Mouse (Mus musculus) neural tube, embryonic 10.5 days (tissue): ENCODE data around the gene Ttyh2.

Experiments
- DNase-seq: peaks from one replicate; pipeline ENCODE4 v3.0.0-alpha.2; 2017; ENCODE audit warnings: low spot score; ENCODE audit errors: extremely low spot score

Gene Ttyh2

DNA sequence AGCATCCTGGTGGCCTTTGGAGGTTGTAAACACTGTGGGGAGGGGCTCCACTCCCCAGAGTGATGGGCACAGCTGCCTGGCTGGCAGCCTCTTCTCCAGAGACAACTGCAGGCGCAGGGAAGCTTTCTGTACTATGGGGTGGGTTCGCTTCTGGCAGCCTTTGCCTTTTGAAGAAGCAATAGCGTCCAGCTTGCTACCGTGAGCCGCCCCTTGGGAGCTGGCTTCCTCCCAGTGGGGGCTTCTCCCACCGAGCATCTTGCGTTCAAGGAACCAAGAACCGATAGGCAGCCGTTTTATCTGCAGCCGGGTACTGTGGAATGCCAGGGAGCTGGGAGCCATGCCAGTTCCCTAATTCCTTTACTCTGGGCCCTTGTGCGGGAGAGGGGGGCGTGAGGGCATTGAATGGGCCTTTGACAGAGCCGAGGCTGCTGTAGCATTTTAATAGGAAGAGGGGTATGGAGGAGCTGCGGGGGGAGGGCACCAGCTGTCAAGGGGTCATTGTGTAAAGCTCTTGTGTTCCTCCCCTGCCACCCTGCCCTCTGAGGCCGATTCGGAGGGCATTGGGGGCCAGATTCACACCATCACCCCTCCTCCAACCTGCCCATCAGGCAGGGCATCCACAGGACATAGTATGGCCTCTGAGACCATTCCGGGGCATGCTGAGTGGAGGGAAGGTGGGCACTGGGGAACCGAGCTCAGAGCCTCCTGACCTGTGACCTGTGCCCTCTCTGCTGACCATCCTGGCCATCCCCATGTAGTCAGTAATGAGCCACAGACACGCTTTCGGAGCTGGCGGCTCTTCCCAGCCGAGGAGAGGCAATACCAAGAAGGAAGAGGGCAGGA is 29.1 kb downstream of the Ttyh2 start:
- no peak for DNase-seq

DNA sequence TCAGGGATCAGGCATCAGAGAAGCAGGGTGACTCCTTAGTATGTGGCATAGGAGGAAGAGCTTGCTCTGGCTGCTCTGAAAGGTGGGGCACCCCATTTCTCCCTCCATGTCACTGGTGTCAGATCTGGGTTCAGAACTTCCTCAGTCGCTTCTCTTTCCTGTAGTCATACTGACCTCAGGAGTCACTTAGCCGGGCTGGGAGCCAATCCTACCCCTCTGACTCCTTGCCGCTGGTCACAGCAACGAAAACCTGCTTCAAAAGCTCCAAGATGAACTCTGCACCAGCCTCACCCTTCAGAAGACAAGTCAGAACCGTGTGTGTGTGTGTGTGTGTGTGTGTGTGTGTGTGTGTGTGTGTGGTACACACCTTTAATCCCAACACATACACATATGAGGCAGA is 31.1 kb downstream of the Ttyh2 start:
- no peak for DNase-seq

DNA sequence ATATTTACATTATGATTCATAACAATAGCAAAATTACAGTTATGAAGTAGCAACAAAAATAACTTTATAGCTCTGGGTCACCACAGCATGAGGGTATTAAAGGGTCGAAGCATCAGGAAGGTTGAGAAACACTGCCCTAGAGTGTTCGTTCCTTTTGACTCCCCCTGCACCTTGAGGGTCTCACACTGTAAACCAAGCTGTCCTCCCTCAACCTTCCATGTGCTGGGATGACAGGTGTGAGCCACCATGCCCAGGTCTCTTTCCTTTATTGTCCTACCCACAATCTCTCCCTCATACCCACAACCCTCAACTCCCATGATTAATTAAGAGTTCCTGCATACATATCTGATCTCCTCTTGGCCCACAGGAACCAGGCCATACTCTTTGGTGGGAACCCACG is 36.2 kb downstream of the Ttyh2 start:
- no peak for DNase-seq

DNA sequence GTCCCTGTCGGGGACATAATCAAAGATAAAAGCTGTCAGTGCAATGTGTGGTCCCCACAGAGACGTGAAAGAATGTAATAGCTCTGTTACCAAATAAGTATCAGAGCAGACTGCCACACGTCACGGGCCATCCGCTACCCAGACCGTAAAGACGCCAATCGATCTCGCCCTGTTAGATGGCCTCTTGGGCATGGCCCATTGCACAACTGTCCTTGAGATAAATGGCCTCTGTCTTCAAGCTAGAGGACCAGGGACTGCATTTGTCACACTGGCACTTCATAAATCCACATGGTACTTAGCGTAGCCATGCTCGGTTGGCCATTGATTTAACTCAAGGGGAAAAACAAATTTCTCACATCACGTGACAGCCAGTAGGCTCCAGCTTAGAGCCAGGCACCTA is 36.6 kb downstream of the Ttyh2 start:
- DNase-seq = no peak

DNA sequence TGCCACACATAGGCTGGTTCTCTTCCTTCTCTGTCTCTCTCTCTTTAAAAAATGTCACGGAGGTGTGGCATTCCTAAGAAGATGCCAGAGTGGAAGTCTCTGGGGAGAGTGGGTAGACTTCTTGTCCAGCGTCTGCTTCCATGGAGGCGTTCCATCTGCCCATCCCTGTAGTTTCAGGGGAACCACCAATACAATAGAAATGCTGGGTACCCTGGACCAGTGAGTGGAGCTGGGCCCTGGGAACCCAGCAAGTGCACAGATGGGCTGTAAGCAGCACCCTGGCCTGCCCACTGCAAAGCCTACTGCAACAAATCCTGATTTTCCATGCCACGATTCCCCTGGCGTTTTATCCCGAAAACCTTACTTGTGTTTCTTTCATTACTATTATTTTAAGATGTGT is 39.3 kb downstream of the Ttyh2 start:
- no peak for DNase-seq

DNA sequence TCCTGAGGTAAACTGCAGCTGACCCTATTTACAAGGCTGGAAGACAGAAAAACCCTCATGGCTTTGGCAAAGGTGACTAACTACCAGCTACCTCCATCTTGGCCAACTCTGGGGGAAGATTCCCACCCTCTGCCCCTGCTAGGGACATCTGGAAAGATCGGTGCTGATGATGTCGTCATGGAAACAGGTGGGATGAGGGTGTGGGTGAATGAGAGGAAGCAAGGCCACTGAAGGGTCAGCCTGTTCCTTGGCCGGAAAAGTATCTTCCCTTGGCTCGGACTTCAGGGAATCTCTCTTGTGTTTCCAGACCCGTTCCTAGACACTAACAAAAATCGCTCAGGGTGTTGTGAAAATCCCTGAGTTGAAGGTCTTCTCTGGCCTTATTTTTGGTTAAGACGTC is 40.3 kb downstream of the Ttyh2 start:
- no peak for DNase-seq

DNA sequence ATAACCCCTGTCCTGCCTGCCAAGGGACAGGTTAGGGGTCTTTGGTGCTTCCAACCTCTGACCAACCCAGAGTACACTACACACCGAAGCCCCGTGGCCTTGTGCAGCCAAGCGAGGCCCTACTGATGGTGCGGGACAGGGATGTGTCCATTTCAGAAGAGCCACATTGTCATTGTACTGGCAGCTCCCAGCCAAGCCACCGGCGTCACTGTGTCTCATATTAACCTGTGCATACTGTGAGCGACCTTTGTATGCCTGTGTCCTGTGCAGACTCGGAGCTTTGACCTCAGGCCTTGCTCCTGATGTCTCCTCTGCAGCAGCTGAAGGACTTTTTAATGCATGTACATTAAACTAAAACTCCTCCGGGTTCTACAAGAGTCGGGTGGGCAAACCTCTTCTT is 45.3 kb downstream of the Ttyh2 start:
- no peak for DNase-seq

DNA sequence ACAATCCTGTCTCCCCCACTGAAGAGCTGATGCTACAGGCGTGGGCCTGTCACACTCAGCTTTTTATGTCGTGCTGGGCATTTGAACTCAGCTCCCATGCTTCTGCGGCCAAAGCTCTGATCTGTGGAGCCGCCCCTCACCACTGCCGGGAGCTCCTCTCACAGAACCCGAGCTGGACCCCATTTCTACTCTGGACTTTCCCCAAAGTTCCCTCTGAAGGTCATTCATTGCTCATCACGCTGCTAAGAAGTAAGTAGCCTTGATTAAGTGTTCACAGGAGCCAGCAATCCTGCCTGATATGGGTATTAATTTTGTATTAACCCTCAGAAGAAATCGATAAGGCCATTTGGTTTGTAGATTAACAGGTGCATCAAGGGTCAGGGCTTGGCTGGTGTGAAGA is 47.2 kb downstream of the Ttyh2 start:
- no peak for DNase-seq

DNA sequence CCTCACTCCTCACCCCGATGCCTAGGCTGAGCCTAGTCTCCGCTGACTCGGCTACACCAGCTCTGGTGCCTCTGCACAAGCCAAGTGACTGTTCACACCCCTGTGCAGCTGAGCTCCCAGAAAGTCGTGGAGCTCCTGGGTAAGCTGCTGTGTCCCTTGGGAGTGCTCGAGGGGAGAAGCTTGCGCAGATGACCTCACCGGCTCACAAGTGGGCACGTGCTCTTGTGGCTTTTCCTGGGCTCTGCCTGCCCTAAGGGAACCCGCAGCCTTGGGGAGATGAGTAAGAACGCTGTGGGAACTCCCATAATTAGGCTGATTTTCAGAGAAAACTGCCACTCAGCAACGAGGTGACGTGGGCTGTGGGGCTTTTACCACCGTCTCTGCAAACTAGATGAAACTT is 47.8 kb downstream of the Ttyh2 start:
- DNase-seq = no peak

DNA sequence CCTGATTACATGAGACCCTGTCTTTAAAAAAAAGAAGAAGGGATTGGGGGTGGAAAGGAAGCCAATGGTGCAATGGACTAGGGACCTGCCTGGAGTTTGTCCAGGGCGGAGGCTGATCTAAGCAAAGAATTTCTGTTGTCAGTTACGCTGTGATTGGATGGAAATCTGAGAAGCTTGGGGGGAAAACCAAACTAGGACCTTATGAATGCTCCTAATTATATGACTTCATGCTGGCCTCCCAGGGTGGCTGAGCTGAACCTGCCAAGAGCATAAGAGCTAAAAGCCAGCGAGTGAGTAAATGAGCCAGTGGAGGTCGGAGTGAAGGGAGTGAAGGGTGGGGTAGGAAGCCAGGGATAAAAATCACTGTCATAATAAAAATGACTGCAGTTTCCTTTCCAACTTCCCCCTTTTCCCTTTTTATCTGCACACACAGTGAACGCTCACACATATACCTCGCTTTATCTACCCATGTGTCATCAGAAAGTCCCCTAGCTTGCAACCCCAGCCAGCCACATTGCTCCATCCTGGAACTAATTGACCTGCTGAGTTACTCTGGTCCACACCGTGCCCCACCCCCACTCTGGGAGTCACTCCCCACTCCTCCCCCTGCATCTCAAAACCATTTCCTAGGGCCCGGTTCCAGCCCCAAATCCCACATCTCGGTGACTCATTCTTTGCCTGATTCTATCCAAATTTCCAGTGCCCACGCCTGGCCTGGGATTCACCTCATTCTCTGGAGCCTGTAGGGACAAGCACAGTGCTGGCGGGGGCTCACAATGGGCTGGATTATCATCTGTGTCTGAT is 49.8 kb downstream of the Ttyh2 start:
- no peak for DNase-seq

DNA sequence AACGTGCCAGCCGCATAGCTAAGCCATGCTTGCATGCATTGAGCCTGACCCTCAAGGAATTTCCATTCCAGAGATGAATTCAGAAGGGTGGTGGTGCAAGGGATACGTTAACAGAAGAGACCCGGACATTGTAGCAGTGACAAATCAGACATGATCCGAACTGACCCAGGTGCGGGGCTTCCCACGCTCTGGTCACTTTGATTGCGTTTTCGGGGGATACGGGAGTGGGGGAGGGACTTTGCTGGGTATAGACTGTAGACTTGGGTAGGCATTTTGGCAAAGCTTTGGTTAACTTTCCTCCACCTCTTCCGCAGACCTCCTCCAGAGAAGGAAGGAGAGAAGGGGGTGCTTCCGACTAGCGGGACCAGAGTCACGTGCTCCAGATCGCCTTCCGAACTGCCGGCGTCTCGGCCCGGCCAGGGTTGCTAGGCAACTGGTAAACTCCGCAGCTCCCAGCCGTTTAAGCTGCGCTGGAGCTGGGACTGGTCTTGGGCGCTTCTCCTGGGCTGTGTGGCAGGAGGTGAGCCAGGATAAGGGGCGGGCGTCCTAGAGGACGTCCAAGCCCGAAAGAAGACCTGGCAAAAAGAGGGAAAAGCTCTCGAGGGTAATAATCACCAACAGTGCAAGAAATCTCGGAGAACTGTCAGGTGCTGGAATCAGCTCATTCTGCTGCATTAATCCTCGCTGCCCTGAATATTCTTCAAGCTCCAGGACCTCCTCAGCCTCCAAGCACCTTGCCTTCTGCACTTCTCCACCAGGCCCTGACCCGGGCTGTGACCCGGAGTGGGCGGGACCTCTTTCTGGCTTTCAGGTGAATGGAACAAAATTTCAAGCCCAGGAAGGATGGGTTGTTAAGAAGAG is 52.0 kb downstream of the Ttyh2 start, which contains the start of gene Dnaic2:
Dnaic2 (plus strand) TSS at position 444 of the 861 bp plus-strand sequence.
- peak; percentile 76 for DNase-seq

DNA sequence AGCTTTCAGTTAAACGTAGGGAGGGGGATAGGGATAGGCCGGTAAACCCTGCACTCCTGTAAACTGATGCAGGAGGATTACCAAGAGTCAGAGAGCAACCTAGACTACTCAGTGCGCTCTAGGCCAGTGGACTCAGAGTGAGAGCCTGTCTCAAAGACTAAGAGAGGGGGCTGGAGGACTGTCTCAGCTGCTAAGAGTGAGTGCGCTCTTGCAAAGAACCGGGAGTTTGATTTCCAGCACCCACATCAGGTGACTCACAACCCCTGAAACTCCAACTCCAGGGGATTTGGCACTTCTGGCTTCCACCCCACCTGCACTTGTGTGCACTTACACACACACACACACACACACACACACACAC is 52.6 kb downstream of the Ttyh2 start:
- no peak for DNase-seq

DNA sequence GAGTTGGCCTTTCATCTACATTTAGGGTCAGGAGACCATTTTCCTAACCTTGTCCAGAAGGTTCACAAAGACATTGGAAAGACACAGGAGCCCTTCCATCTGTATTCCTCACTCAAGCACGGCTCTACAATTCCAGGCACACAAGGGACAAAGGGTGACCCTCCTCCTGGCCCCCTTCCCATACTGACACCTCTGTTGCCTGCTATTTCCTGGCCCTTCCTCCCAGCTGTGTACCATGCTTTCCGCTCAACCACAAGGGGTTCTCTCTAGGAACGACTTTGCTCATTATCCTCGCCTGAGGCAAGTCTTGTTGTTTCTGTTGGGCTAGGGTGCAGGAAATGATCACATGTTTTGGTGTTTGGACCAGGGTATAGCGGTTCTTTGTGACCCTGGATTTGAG is 53.1 kb downstream of the Ttyh2 start:
- no peak for DNase-seq

DNA sequence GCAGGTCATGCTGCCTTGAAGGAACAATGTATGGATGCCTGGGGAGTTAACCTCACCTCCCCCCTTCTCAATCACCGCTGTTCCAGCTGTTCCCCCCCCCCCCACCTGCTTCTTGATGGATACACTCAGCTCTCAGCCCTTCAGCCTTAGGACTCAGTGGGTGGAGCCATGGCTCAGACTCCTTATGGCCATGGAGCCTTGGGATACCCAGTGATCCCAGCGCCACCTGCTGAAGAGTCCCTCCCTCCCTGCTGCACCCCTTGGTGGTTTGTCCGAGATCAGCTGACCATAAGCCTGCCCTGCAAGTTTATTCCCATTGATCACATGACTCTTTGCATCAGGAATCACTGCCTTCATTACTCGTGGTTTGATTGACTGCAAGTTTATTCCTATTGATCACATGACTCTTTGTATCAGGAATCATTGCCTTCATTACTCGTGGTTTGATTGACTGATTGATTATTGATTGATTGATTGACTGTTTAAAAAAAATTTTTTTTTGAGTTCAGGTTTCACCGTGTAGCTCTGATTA is 54.7 kb downstream of the Ttyh2 start:
- no peak for DNase-seq

DNA sequence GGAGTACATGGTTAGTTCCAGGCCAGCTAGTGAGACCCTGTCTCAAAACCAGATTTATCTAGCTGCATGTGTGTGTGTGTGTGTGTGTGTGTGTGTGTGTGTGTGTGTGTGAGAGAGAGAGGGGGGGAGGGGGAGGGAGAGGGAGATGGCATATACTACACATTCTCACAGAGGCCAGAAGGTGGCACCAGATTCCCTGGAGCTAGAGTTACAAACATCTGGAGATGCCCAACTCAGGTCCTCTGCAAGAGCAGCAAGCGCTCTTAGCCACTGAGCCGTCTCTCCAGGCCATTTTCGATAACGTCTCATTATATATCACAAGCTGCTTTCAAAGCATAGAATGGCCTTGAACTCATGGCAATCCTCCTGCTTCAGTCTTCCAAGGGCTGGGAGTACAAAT is 56.5 kb downstream of the Ttyh2 start:
- no peak for DNase-seq

DNA sequence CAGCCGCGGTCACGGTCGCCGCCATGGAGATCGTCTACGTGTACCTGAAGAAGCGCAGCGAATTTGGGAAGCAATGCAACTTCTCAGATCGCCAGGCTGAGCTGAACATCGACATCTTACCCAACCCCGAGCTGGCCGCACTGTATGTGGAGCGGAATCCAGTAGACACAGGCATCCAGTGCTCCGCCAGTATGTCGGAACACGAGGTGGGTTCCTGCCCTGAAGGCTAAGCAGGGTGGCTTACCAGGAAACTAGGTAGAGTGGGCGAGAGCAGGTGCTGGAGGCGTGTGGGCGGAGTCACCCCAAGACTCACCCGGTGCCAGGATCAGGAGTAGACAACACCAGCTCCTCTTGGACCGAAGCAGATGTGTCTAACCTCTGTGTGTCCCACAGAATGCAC is 57.7 kb downstream of the Ttyh2 start:
- no peak for DNase-seq

DNA sequence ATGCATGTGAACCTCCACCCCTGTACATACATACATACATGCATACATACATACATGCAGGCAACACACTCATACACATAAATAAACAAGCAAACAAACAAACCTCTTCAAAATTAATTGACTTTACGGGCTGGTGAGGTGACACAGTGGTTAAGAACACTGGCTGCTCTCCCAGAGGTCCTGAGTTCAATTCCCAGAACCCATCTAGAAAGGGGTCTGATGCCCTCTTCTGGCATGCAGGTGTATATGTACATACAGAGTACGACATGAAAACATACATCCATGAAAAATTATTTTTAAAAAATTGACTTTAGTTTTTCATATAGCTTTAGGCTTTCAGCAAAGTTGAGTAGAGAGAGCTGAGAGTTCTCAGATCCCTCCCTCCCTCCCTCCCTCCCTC is 60.9 kb downstream of the Ttyh2 start:
- no peak for DNase-seq

DNA sequence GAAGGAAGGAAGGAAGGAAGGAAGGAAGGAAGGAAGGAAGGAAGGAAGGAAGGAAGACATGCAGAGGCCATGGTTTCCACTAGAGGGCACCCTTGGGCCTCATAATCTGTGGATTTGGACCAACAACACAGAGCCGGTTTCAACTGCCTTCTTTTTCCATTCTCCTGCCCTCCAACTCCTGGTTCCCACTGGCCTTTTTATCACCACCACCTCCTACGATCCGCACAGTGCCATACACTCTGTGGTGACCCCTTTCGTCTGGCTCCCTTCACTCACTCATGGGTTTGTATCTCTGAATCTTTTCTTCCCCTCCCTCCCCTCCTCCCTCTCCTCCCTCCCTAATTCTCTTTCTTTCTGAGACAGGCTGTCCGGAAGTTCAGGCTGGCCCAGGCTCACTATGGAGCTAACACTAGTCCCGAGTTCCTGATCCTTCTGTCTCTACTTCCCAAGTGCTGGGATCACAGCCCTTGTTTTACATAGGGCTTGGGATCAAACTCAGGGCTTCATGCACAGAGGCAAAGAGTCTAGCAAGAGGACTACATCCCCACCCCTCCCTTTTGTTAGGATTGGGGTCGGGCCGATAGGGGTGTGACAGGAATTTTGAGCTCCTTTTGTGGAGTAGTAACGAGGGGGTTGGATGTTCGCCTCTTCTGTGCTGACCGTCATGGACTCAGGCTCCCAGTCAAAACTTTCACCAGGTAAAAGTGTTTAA is 61.8 kb downstream of the Ttyh2 start:
- DNase-seq = peak; percentile 63

DNA sequence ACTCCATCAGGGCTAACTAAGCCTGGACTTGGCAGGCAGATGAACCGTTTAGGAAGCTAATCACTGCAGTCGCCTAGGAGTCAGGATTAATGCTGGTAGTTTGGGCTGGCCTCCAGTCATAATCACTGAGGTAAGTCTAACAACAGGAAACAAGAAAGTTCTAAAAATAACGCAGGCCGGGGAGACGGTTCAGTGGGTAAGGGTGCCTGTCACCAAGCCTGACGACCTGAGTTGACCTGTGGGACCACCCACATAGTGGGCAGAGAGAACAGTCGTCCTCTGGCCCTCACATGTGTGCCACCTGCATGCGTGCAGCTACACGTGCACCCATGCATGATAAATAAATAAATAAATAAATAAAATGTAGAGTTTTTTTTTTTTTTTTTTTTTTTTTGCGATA is 65.4 kb downstream of the Ttyh2 start:
- peak; percentile 42 for DNase-seq

DNA sequence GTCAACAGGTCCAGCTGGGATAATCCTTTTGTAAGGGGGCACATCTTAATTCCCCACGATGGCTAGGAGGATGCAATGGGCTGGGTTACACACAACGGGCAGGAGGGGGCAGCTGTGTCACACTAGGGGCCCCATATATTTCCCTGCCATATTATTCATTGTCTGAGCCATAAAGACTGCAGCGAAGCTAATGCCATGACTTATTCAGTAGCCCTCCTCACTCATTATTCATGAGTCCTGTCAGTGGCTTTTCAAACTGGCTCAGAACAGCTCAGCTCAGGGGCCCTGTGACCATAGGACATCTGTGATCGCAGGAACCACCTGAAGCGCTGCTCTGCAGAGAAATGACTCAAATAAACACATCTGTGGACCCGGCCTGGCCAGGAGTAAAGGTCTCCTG is 66.2 kb downstream of the Ttyh2 start:
- DNase-seq = peak; percentile 52

DNA sequence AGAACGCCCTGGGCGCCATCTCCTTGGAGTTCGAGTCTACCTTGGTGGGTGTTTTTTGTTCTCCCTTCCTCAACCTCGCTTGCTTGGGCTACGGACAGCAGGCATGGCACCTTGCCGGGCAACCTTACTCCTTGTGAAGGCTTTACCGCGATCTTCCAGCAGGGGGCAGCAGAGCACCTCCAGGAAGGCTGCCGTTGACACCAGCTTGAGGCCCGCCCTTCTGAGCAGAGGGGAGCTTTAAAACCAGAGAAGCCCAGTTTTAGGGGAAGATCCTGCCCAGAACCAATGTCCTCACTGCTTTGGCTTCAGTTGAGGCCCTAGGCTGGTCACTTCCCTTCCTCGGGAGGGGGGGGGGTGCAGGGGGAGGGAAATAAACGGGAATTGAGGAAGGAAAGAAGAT is 69.9 kb downstream of the Ttyh2 start:
- DNase-seq = peak; percentile 97
